Mouse (Mus musculus): ENCODE results near the gene Tifab. TPM values are rescaled to one million over a fixed set of nuclear protein-coding genes. Genes with fewer than 3 reads are reported as not detected.
A peak's percentile ranks its signal among the peaks of the same experiment; 100 is the strongest.

Gene Tifab
- polyA plus RNA-seq, 1 experiment = 0.15 TPM

GRCm38 (mm10) chr13:56163751-56164150 lies 14.9 kb downstream of the Tifab start:
- no peaks in the 10 kb centered on the region for H3K4me1 ChIP-seq (ENCODE audit: control insufficient read depth, insufficient read depth, low read length)
- H3K27me3 ChIP-seq (ENCODE audit: control insufficient read depth, insufficient read depth, low read length) = no peaks in the 10 kb centered on the region
- TF ChIP-seq CTCF (IDR thresholded peaks at IDR 0.05; ENCODE audit: control insufficient read depth, insufficient read depth, insufficient replicate concordance, low read depth, low read length) = no peak
- TF ChIP-seq POLR2A (IDR thresholded peaks at IDR 0.05; ENCODE audit: control insufficient read depth, low read depth, low read length) = no peak
- no peak overlapping the region for H3K4me3 ChIP-seq (ENCODE audit: control insufficient read depth, low read depth, low read length)
- H3K36me3 ChIP-seq (ENCODE audit: control insufficient read depth, insufficient read depth, low read length) = no peaks in the 10 kb centered on the region
- no peak overlapping the region for H3K27ac ChIP-seq (ENCODE audit: control insufficient read depth, insufficient read depth, low read depth, low read length)

GRCm38 (mm10) chr13:56162859-56163258 lies 15.8 kb downstream of the Tifab start:
- Histone ChIP-seq H3K36me3 (ENCODE audit: control insufficient read depth, insufficient read depth, low read length) (no peaks in the 10 kb centered on the region), H3K4me3 (ENCODE audit: control insufficient read depth, low read depth, low read length) (no peak overlapping the region), H3K27me3 (ENCODE audit: control insufficient read depth, insufficient read depth, low read length) (no peaks in the 10 kb centered on the region), H3K27ac (ENCODE audit: control insufficient read depth, insufficient read depth, low read depth, low read length) (no peak overlapping the region), H3K4me1 (ENCODE audit: control insufficient read depth, insufficient read depth, low read length) (no peaks in the 10 kb centered on the region)
- TF ChIP-seq CTCF (IDR thresholded peaks at IDR 0.05; ENCODE audit: control insufficient read depth, insufficient read depth, insufficient replicate concordance, low read depth, low read length) (no peak), POLR2A (IDR thresholded peaks at IDR 0.05; ENCODE audit: control insufficient read depth, low read depth, low read length) (no peak)

- TF ChIP-seq CTCF (IDR thresholded peaks at IDR 0.05; ENCODE audit: control insufficient read depth, insufficient read depth, insufficient replicate concordance, low read depth, low read length) (no peak), POLR2A (IDR thresholded peaks at IDR 0.05; ENCODE audit: control insufficient read depth, low read depth, low read length) (no peak)
- Histone ChIP-seq H3K4me1 (ENCODE audit: control insufficient read depth, insufficient read depth, low read length) (no peaks in the 10 kb centered on the region), H3K36me3 (ENCODE audit: control insufficient read depth, insufficient read depth, low read length) (no peaks in the 10 kb centered on the region), H3K4me3 (ENCODE audit: control insufficient read depth, low read depth, low read length) (no peak overlapping the region), H3K27me3 (ENCODE audit: control insufficient read depth, insufficient read depth, low read length) (no peaks in the 10 kb centered on the region), H3K27ac (ENCODE audit: control insufficient read depth, insufficient read depth, low read depth, low read length) (no peak overlapping the region)
Measured at GRCm38 (mm10) chr13:56159614-56160363, 18.9 kb downstream of the Tifab start.

- no peaks in the 10 kb centered on the region for H3K4me1 ChIP-seq (ENCODE audit: control insufficient read depth, insufficient read depth, low read length)
- no peak overlapping the region for H3K4me3 ChIP-seq (ENCODE audit: control insufficient read depth, low read depth, low read length)
Measured at GRCm38 (mm10) chr13:56159016-56159601, 19.6 kb downstream of the Tifab start.

GRCm38 (mm10) chr13:56155671-56156070 lies 23.0 kb downstream of the Tifab start:
- no peak overlapping the region; the same call in 1 of the 2 replicates for H3K27ac ChIP-seq (ENCODE audit: control insufficient read depth, insufficient read depth, low read depth, low read length)
- no peaks in the 10 kb centered on the region for H3K36me3 ChIP-seq (ENCODE audit: control insufficient read depth, insufficient read depth, low read length)
- TF ChIP-seq CTCF (IDR thresholded peaks at IDR 0.05; ENCODE audit: control insufficient read depth, insufficient read depth, insufficient replicate concordance, low read depth, low read length) (no peak), POLR2A (IDR thresholded peaks at IDR 0.05; ENCODE audit: control insufficient read depth, low read depth, low read length) (no peak)
- no peak overlapping the region for H3K4me3 ChIP-seq (ENCODE audit: control insufficient read depth, low read depth, low read length)
- no peaks in the 10 kb centered on the region for H3K27me3 ChIP-seq (ENCODE audit: control insufficient read depth, insufficient read depth, low read length)
- H3K4me1 ChIP-seq (ENCODE audit: control insufficient read depth, insufficient read depth, low read length) = peaks cover 6% of the 10 kb centered on the region

More at GRCm38 (mm10) chr13:56159016-56159601, 19.6 kb downstream of the Tifab start:
- Histone ChIP-seq H3K27ac (ENCODE audit: control insufficient read depth, insufficient read depth, low read depth, low read length) (no peak overlapping the region), H3K27me3 (ENCODE audit: control insufficient read depth, insufficient read depth, low read length) (no peaks in the 10 kb centered on the region), H3K36me3 (ENCODE audit: control insufficient read depth, insufficient read depth, low read length) (no peaks in the 10 kb centered on the region)
- TF ChIP-seq POLR2A (IDR thresholded peaks at IDR 0.05; ENCODE audit: control insufficient read depth, low read depth, low read length) = no peak
- no peak for TF ChIP-seq CTCF (IDR thresholded peaks at IDR 0.05; ENCODE audit: control insufficient read depth, insufficient read depth, insufficient replicate concordance, low read depth, low read length)

GRCm38 (mm10) chr13:56155048-56155447 lies 23.6 kb downstream of the Tifab start:
- no peaks in the 10 kb centered on the region for H3K36me3 ChIP-seq (ENCODE audit: control insufficient read depth, insufficient read depth, low read length)
- H3K27ac ChIP-seq (ENCODE audit: control insufficient read depth, insufficient read depth, low read depth, low read length) = no peak overlapping the region
- no peak overlapping the region for H3K4me3 ChIP-seq (ENCODE audit: control insufficient read depth, low read depth, low read length)
- no peaks in the 10 kb centered on the region for H3K27me3 ChIP-seq (ENCODE audit: control insufficient read depth, insufficient read depth, low read length)
- peaks cover 6% of the 10 kb centered on the region for H3K4me1 ChIP-seq (ENCODE audit: control insufficient read depth, insufficient read depth, low read length)
- TF ChIP-seq CTCF (IDR thresholded peaks at IDR 0.05; ENCODE audit: control insufficient read depth, insufficient read depth, insufficient replicate concordance, low read depth, low read length) (no peak), POLR2A (IDR thresholded peaks at IDR 0.05; ENCODE audit: control insufficient read depth, low read depth, low read length) (no peak)

- Histone ChIP-seq H3K4me1 (ENCODE audit: control insufficient read depth, insufficient read depth, low read length) (peaks cover 6% of the 10 kb centered on the region), H3K36me3 (ENCODE audit: control insufficient read depth, insufficient read depth, low read length) (no peaks in the 10 kb centered on the region), H3K27ac (ENCODE audit: control insufficient read depth, insufficient read depth, low read depth, low read length) (no peak overlapping the region), H3K4me3 (ENCODE audit: control insufficient read depth, low read depth, low read length) (peak overlapping the region; percentile 70), H3K27me3 (ENCODE audit: control insufficient read depth, insufficient read depth, low read length) (no peaks in the 10 kb centered on the region)
- no peak for TF ChIP-seq CTCF (IDR thresholded peaks at IDR 0.05; ENCODE audit: control insufficient read depth, insufficient read depth, insufficient replicate concordance, low read depth, low read length)
- no peak for TF ChIP-seq POLR2A (IDR thresholded peaks at IDR 0.05; ENCODE audit: control insufficient read depth, low read depth, low read length)
Measured at GRCm38 (mm10) chr13:56152773-56153460, 25.8 kb downstream of the Tifab start.
